Mouse (Mus musculus) thymus, adult 18-20 months (tissue): Measurements from ENCODE around the gene Fbxw11.
A peak's percentile ranks its signal among the peaks of the same experiment; 100 is the strongest.
"Not testable (repeated sequence)": the region's sequence is repeated elsewhere in the genome, so short reads cannot be mapped to it uniquely, and the experiment has no call there.

ENCODE experiments used
- DNase-seq, 2 experiments: peaks; one replicate each; pipeline ENCODE4 v3.0.0; 2022; ENCODE audit warnings: mixed read lengths in 2 of 2

Fbxw11 gene

GRCm38 (mm10) chr11:32677811-32678210 lies 35.3 kb downstream of the Fbxw11 start:
- no peak for DNase-seq

- DNase-seq, result not testable (repeated sequence)
These were observed 36.6 kb downstream of the Fbxw11 start for GRCm38 (mm10) chr11:32679091-32679490.

- DNase-seq, result peak; percentile 31 to 47
These were observed 37.5 kb downstream of the Fbxw11 start for GRCm38 (mm10) chr11:32680014-32680413.

GRCm38 (mm10) chr11:32681192-32681795 lies 38.8 kb downstream of the Fbxw11 start:
- no peak for DNase-seq

GRCm38 (mm10) chr11:32682335-32683102 lies 40.0 kb downstream of the Fbxw11 start:
- no peak for DNase-seq

GRCm38 (mm10) chr11:32684690-32685254 lies 42.2 kb downstream of the Fbxw11 start:
- no peak for DNase-seq

- DNase-seq, result no peak
These were observed 45.8 kb downstream of the Fbxw11 start for GRCm38 (mm10) chr11:32688245-32688855.

- DNase-seq, result no peak
These were observed 47.0 kb downstream of the Fbxw11 start for GRCm38 (mm10) chr11:32689510-32689909.

GRCm38 (mm10) chr11:32692834-32693233 lies 50.3 kb downstream of the Fbxw11 start:
- DNase-seq, result no peak

- DNase-seq, result no peak
These were observed 51.1 kb downstream of the Fbxw11 start for GRCm38 (mm10) chr11:32693431-32694141.

- not testable (repeated sequence) for DNase-seq
These were observed 51.9 kb downstream of the Fbxw11 start for GRCm38 (mm10) chr11:32694322-32695003.

GRCm38 (mm10) chr11:32696446-32697090 lies 54.0 kb downstream of the Fbxw11 start:
- DNase-seq, result no peak

GRCm38 (mm10) chr11:32697695-32698094 lies 55.2 kb downstream of the Fbxw11 start:
- DNase-seq, result no peak

- no peak for DNase-seq
These were observed 57.5 kb downstream of the Fbxw11 start for GRCm38 (mm10) chr11:32699913-32700493.

GRCm38 (mm10) chr11:32701566-32701965 lies 59.0 kb downstream of the Fbxw11 start:
- no peak for DNase-seq

GRCm38 (mm10) chr11:32704241-32704890 lies 61.8 kb downstream of the Fbxw11 start:
- no peak for DNase-seq

- no peak for DNase-seq
These were observed 64.0 kb downstream of the Fbxw11 start for GRCm38 (mm10) chr11:32706406-32706993.

GRCm38 (mm10) chr11:32707481-32707880 lies 65.0 kb downstream of the Fbxw11 start:
- DNase-seq, result no peak

GRCm38 (mm10) chr11:32708739-32709501 lies 66.4 kb downstream of the Fbxw11 start:
- no peak for DNase-seq

- DNase-seq, result no peak
These were observed 67.0 kb downstream of the Fbxw11 start for GRCm38 (mm10) chr11:32709563-32709962.
